Mouse (Mus musculus): ENCODE results near the gene Crybg1. TPM values are rescaled to one million over a fixed set of nuclear protein-coding genes. Genes with fewer than 3 reads are reported as not detected.

Crybg1 gene
- polyA plus RNA-seq, 1 experiment from 2014 or later, result 0.14 TPM

DNA sequence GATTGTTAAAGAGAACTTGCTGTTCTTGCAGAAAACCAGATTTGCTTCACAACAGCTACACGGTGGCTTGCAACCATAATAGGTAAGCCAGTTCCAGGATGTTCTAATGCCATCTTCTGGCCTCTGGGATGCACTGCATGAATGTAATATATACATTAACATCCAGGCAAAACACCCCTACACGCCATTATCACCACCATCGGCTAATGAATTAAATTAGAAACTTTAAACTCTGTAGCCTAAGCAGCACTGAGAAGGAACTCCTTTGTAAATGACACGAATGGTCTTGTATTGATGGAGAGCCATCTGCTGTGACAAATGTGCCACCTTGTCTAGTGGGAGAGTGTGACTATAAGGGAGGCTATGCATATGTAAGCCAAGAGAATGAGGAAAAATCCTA is 11.5 kb upstream of the Crybg1 start:
- 50% methylated on average over 4 of the region's 4 CpGs for WGBS (ENCODE audit: insufficient replicate concordance)
- H3K4me3 ChIP-seq (ENCODE audit: low read depth, low read length), result no peak overlapping the region
- no peaks in the 10 kb centered on the region for H3K4me1 ChIP-seq (ENCODE audit: control insufficient read depth, insufficient read depth, low read length)
- no peak overlapping the region for H3K4me2 ChIP-seq
- no peaks in the 10 kb centered on the region for H3K27me3 ChIP-seq (ENCODE audit: control insufficient read depth, insufficient read depth, low read length)
- no peak overlapping the region for H3K9ac ChIP-seq (ENCODE audit: low read depth, low read length)
- H3K36me3 ChIP-seq (ENCODE audit: control insufficient read depth, insufficient read depth, low read length), result no peaks in the 10 kb centered on the region
- no peaks in the 10 kb centered on the region for H3K9me3 ChIP-seq (replicated peaks; ENCODE audit: control insufficient read depth, low read length)
- no peak for ATAC-seq (replicated peaks; ENCODE audit: insufficient number of reproducible peaks, low FRiP score, low TSS enrichment)
- no peak overlapping the region for H3K27ac ChIP-seq (ENCODE audit: low read depth, low read length)

DNA sequence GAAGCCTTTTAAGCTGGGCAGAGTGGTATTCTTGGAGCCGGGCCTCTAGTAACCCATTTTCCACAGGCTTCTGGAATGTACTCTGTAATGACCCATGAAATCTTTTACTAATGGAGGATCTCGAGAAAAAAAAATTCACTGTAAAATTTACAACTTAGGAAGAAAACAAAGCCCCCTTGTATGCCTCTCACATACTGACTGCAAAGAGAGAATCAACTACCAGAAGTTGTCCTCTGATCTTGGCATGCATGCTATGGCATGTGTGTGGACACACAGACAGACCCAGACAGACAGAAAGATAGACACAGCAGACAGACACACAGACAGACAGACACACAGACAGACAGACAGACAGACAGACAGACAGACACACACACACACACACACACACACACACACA is 8.8 kb upstream of the Crybg1 start:
- Histone ChIP-seq H3K27ac (ENCODE audit: low read depth, low read length) (no peak overlapping the region), H3K4me3 (ENCODE audit: low read depth, low read length) (no peak overlapping the region), H3K9ac (ENCODE audit: low read depth, low read length) (no peak overlapping the region), H3K4me2 (no peak overlapping the region), H3K9me3 (replicated peaks; ENCODE audit: control insufficient read depth, low read length) (no peaks in the 10 kb centered on the region), H3K4me1 (ENCODE audit: control insufficient read depth, insufficient read depth, low read length) (no peaks in the 10 kb centered on the region), H3K27me3 (ENCODE audit: control insufficient read depth, insufficient read depth, low read length) (no peaks in the 10 kb centered on the region), H3K36me3 (ENCODE audit: control insufficient read depth, insufficient read depth, low read length) (no peaks in the 10 kb centered on the region)
- ATAC-seq (replicated peaks; ENCODE audit: insufficient number of reproducible peaks, low FRiP score, low TSS enrichment), result no peak
- WGBS (ENCODE audit: insufficient replicate concordance), result 72% methylated on average over 2 of the region's 2 CpGs

DNA sequence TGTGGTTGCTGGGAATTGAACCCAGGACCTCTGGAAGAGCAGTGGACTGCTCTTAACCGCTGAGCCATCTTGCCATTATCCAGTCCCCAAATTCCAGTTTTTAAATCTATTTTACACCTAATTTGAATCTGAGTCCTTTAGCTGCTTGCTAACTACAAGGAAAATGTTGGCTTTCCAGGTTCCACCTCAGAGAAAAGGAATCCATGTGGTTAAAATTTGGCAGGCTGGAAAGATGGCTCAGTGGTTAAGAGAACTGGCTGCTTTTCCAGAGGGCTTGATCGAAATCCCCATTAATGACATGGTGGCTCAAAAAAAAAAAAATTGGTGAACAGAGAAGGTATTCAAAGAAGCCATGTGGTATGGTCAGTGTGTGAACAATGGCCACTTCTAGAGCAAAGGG is 1.8 kb upstream of the Crybg1 start:
- Histone ChIP-seq H3K9me3 (replicated peaks; ENCODE audit: control insufficient read depth, low read length) (no peaks in the 10 kb centered on the region), H3K27me3 (ENCODE audit: control insufficient read depth, insufficient read depth, low read length) (peaks cover 18% of the 10 kb centered on the region), H3K36me3 (ENCODE audit: control insufficient read depth, insufficient read depth, low read length) (no peaks in the 10 kb centered on the region), H3K4me3 (ENCODE audit: low read depth, low read length) (no peak overlapping the region), H3K4me2 (no peak overlapping the region), H3K27ac (ENCODE audit: low read depth, low read length) (no peak overlapping the region), H3K4me1 (ENCODE audit: control insufficient read depth, insufficient read depth, low read length) (peaks cover 8% of the 10 kb centered on the region; the same call in 1 of the 2 replicates), H3K9ac (ENCODE audit: low read depth, low read length) (no peak overlapping the region)
- no peak for ATAC-seq (replicated peaks; ENCODE audit: insufficient number of reproducible peaks, low FRiP score, low TSS enrichment)
- WGBS (ENCODE audit: insufficient replicate concordance), result 83% methylated on average over 2 of the region's 2 CpGs

DNA sequence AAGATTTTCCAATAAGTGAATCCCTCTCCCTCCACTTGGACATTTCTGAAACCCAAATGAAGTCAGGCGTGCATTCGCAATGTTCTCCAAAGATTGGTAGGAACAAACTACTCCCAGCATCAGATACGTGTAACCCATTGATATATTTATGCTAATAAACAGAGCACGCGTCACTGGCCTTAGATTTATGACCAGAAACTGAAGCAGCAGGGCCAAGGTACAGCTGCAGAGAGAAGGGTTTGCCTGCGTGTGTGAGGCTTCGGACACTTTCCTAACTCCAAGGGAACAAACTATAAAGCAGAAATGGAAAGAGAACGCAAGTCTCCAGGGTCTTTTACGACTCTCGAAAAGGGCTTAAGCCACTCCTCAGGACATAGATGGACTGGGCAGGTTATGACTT is 5.3 kb downstream of the Crybg1 start:
- H3K4me3 ChIP-seq (ENCODE audit: low read depth, low read length), result no peak overlapping the region
- H3K27ac ChIP-seq (ENCODE audit: low read depth, low read length), result no peak overlapping the region
- 84% methylated on average over 10 of the region's 10 CpGs for WGBS (ENCODE audit: insufficient replicate concordance)
- H3K9me3 ChIP-seq (replicated peaks; ENCODE audit: control insufficient read depth, low read length), result no peaks in the 10 kb centered on the region
- H3K4me1 ChIP-seq (ENCODE audit: control insufficient read depth, insufficient read depth, low read length), result peaks cover under 1% of the 10 kb centered on the region; the same call in 1 of the 2 replicates
- no peak overlapping the region for H3K9ac ChIP-seq (ENCODE audit: low read depth, low read length)
- no peak overlapping the region for H3K4me2 ChIP-seq
- ATAC-seq (replicated peaks; ENCODE audit: insufficient number of reproducible peaks, low FRiP score, low TSS enrichment), result no peak
- peaks cover 5% of the 10 kb centered on the region for H3K27me3 ChIP-seq (ENCODE audit: control insufficient read depth, insufficient read depth, low read length)
- H3K36me3 ChIP-seq (ENCODE audit: control insufficient read depth, insufficient read depth, low read length), result no peaks in the 10 kb centered on the region

DNA sequence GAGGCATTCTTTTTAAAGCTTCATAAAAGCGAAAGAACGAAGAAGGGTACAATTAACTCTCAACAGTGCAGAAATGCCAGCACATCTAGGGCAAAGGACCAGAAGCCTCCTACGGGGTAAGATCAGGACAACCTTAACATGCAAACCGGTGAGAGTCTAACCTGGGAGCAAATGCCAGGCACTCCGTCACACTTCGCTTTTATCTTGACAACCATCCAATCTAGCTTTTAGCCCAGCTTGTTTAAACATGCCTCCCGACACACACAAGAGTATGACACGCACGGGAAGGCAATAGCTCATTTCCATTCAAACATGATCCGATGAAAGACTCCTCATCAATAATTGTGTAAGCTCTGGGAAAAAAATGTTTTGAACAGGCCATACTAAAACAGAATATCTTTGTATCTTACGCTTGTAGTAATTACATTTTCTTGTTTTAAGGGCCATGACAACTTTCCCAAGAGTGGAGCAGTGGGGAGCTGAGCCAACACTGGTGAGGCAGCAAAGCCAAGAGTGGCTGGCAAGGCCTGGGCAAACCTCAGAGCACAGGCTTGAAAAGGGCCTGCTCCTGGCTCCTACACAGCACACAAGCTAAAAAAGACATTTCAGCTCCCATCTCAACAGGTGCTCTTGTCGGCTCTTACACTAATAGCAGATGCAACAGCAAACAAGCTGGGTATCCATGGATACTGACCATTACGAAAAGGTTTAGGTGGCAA is 10.4 kb downstream of the Crybg1 start:
- 67% methylated on average over 13 of the region's 13 CpGs for WGBS (ENCODE audit: insufficient replicate concordance)
- no peak for ATAC-seq (replicated peaks; ENCODE audit: insufficient number of reproducible peaks, low FRiP score, low TSS enrichment)
- no peaks in the 10 kb centered on the region for H3K4me1 ChIP-seq (ENCODE audit: control insufficient read depth, insufficient read depth, low read length)

DNA sequence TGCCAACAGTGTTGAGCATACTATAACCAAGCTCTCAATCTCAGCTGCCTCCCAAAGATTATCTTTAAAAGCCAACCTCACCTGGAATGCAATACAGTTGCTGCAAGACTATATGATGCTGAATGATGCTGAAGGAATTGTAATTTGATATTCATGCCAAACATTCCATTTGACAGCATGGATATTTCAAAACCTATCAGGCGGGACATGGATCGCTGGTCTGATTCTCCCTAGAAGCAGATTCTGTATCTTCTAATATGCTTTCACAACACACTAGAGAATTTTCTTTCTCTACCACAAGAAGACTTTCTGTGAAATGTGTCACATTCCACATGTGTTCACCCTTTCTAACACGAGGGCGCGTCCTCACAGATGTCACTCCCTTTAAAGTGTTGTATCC is 22.6 kb downstream of the Crybg1 start:
- Histone ChIP-seq H3K4me3 (ENCODE audit: low read depth, low read length) (no peak overlapping the region), H3K27me3 (ENCODE audit: control insufficient read depth, insufficient read depth, low read length) (no peaks in the 10 kb centered on the region), H3K9me3 (replicated peaks; ENCODE audit: control insufficient read depth, low read length) (no peaks in the 10 kb centered on the region), H3K9ac (ENCODE audit: low read depth, low read length) (no peak overlapping the region), H3K27ac (ENCODE audit: low read depth, low read length) (no peak overlapping the region), H3K4me2 (no peak overlapping the region), H3K4me1 (ENCODE audit: control insufficient read depth, insufficient read depth, low read length) (no peaks in the 10 kb centered on the region), H3K36me3 (ENCODE audit: control insufficient read depth, insufficient read depth, low read length) (no peaks in the 10 kb centered on the region)
- 79% methylated on average over 5 of the region's 5 CpGs for WGBS (ENCODE audit: insufficient replicate concordance)
- no peak for ATAC-seq (replicated peaks; ENCODE audit: insufficient number of reproducible peaks, low FRiP score, low TSS enrichment)

More for the DNA sequence above, 10.4 kb downstream of the Crybg1 start:
- no peak overlapping the region for H3K9ac ChIP-seq (ENCODE audit: low read depth, low read length)
- no peak overlapping the region for H3K27ac ChIP-seq (ENCODE audit: low read depth, low read length)
- H3K27me3 ChIP-seq (ENCODE audit: control insufficient read depth, insufficient read depth, low read length), result no peaks in the 10 kb centered on the region
- no peak overlapping the region for H3K4me3 ChIP-seq (ENCODE audit: low read depth, low read length)
- H3K4me2 ChIP-seq, result no peak overlapping the region
- no peaks in the 10 kb centered on the region for H3K36me3 ChIP-seq (ENCODE audit: control insufficient read depth, insufficient read depth, low read length)
- H3K9me3 ChIP-seq (replicated peaks; ENCODE audit: control insufficient read depth, low read length), result no peaks in the 10 kb centered on the region

DNA sequence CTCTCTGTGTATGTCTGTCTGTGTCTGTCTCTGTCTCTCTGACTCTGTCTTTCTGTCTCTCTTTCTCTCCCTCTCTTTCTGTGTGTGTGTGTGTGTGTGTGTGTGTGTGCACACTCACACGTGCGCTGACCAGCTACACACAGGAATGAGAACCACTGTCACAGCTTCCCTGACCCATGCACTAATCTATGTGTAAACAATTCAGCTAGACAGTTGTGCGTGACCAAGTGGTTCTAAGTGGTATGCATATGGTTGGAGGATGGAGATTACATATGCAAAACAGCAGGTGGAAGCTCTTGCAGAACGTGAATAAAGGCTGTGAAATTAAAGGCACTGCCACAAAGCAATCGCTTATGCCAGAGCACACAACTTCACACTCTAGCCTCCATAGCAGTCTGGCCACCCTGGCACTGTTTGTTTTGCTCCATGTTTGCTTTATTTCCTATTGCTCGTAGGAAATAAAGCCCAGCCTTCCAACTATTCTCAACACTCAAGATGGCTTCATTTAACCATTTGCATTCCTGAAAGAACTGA is 24.2 kb downstream of the Crybg1 start:
- ATAC-seq (replicated peaks; ENCODE audit: insufficient number of reproducible peaks, low FRiP score, low TSS enrichment), result no peak
- 61% methylated on average over 6 of the region's 6 CpGs for WGBS (ENCODE audit: insufficient replicate concordance)
- H3K9me3 ChIP-seq (replicated peaks; ENCODE audit: control insufficient read depth, low read length), result no peaks in the 10 kb centered on the region
- H3K4me3 ChIP-seq (ENCODE audit: low read depth, low read length), result no peak overlapping the region
- H3K4me1 ChIP-seq (ENCODE audit: control insufficient read depth, insufficient read depth, low read length), result no peaks in the 10 kb centered on the region
- H3K9ac ChIP-seq (ENCODE audit: low read depth, low read length), result no peak overlapping the region
- no peak overlapping the region for H3K27ac ChIP-seq (ENCODE audit: low read depth, low read length)
- H3K36me3 ChIP-seq (ENCODE audit: control insufficient read depth, insufficient read depth, low read length), result no peaks in the 10 kb centered on the region
- no peaks in the 10 kb centered on the region for H3K27me3 ChIP-seq (ENCODE audit: control insufficient read depth, insufficient read depth, low read length)
- no peak overlapping the region for H3K4me2 ChIP-seq

DNA sequence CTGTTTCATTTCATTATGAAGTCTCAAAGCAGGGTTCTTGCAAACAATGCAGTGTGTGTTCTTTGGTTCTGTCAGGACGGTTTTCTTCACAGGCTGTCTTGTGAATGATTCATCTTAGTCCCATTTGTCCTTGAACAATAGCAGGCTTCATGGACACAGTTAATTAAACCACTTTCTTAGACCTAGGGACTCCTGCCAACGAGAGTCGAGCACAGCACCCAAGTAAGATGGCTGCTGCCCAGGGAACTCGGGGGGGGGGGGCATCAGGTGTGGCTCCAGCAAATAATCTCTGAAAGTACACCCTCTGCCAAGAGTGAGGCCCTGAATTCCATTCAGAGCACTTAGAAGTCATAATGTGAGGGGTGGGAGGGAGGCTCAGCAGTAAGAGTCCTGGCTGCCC is 30.0 kb downstream of the Crybg1 start:
- no peak overlapping the region for H3K4me3 ChIP-seq (ENCODE audit: low read depth, low read length)
- no peaks in the 10 kb centered on the region for H3K36me3 ChIP-seq (ENCODE audit: control insufficient read depth, insufficient read depth, low read length)
- ATAC-seq (replicated peaks; ENCODE audit: insufficient number of reproducible peaks, low FRiP score, low TSS enrichment), result no peak
- no peaks in the 10 kb centered on the region for H3K9me3 ChIP-seq (replicated peaks; ENCODE audit: control insufficient read depth, low read length)
- 69% methylated on average over 4 of the region's 4 CpGs for WGBS (ENCODE audit: insufficient replicate concordance)
- 0 out of 2 replicates have a peak, but pooled peaks cover 4% of the 10 kb centered on the region for H3K4me1 ChIP-seq (ENCODE audit: control insufficient read depth, insufficient read depth, low read length)
- no peak overlapping the region for H3K4me2 ChIP-seq
- no peak overlapping the region for H3K27ac ChIP-seq (ENCODE audit: low read depth, low read length)
- H3K27me3 ChIP-seq (ENCODE audit: control insufficient read depth, insufficient read depth, low read length), result no peaks in the 10 kb centered on the region
- no peak overlapping the region for H3K9ac ChIP-seq (ENCODE audit: low read depth, low read length)

DNA sequence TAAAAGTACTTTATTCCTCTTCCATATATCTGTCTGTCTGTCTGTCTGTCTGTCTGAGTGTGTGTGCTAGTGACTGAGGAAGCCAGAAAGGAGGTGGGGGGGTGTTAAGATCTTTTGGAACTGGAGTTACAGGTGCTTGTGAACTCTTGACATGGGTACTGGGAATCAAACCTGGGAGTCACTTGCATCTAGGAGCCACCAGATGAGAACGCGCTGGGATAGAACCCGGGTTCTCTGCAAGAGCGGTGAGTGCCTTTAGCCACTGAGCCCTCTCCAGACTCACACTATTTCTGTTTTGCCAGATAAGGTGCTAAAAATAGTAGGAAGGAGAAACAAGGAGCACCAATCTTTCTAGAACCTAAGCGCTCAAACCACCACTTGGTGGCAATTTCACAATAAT is 31.9 kb downstream of the Crybg1 start:
- 32% methylated on average over 5 of the region's 5 CpGs for WGBS (ENCODE audit: insufficient replicate concordance)
- H3K27ac ChIP-seq (ENCODE audit: low read depth, low read length), result no peak overlapping the region
- H3K27me3 ChIP-seq (ENCODE audit: control insufficient read depth, insufficient read depth, low read length), result no peaks in the 10 kb centered on the region
- no peak overlapping the region for H3K4me2 ChIP-seq
- ATAC-seq (replicated peaks; ENCODE audit: insufficient number of reproducible peaks, low FRiP score, low TSS enrichment), result no peak
- no peaks in the 10 kb centered on the region for H3K36me3 ChIP-seq (ENCODE audit: control insufficient read depth, insufficient read depth, low read length)
- H3K9me3 ChIP-seq (replicated peaks; ENCODE audit: control insufficient read depth, low read length), result no peaks in the 10 kb centered on the region
- 0 out of 2 replicates have a peak, but pooled peaks cover 4% of the 10 kb centered on the region for H3K4me1 ChIP-seq (ENCODE audit: control insufficient read depth, insufficient read depth, low read length)
- no peak overlapping the region for H3K9ac ChIP-seq (ENCODE audit: low read depth, low read length)
- no peak overlapping the region for H3K4me3 ChIP-seq (ENCODE audit: low read depth, low read length)
